In the genomic region with DNA sequence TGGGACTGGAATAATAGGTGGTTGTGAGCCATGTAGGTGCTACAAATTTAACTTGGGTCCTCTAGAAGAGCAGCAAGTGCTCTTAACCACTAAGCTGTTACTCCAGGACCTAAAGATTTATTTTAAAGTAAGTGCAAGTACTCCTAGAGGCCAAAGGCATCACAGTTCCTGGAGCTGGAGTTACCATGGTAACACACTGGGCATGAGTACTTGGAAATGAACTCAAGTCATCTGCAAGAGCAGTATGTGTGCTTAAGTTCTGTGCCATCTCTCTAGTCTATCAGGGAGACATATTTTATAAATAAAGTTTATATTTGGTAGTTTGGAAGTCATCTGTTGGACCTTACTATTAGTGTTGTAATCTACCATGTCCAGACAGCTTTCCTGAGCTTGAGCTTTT, we compare ENCODE assay signal across 28 mouse cellular contexts. TPM values are rescaled to one million over a fixed set of nuclear protein-coding genes. Genes with fewer than 3 reads are reported as not detected.
DNase-seq lines count a peak whose midpoint lies in the region; ATAC-seq and TF ChIP-seq lines count a peak whose summit lies in the region.
"Had no signal": no experiment of that assay in that cellular context is flagged by ENCODE, and none has a peak within 500 bp of the region (broad histone marks: within the 10 kb centered on the region; RNA-seq: fewer than 3 reads in every experiment).

No protein-coding gene starts in this region.

- H3K9ac ChIP-seq in forebrain, embryonic 13.5 days = no peak overlapping the region
- no peak overlapping the region for H3K9ac ChIP-seq in forebrain, embryonic 12.5 days
- no peak overlapping the region for H3K9ac ChIP-seq in lung, embryonic 14.5 days
- H3K9ac ChIP-seq: embryonic facial prominence, embryonic 12.5 days; heart, embryonic 12.5 days; hindbrain, embryonic 13.5 days; kidney, embryonic 15.5 days; limb, embryonic 13.5 days; liver, embryonic 12.5 days; liver, postnatal 0 days; midbrain, embryonic 12.5 days; neural tube, embryonic 15.5 days had no signal

- H3K27ac ChIP-seq in forebrain, embryonic 13.5 days = no peak overlapping the region
- H3K27ac ChIP-seq in forebrain, embryonic 12.5 days = no peak overlapping the region
- no peak overlapping the region for H3K27ac ChIP-seq in lung, embryonic 14.5 days (ENCODE audit: low read depth)
- H3K27ac ChIP-seq: embryonic facial prominence, embryonic 12.5 days; heart, adult 2 months; hindbrain, embryonic 13.5 days; kidney, embryonic 15.5 days; layer of hippocampus, adult 2 months; limb, embryonic 13.5 days; liver, embryonic 12.5 days; midbrain, embryonic 12.5 days; neural tube, embryonic 15.5 days had no signal

- H3K27me3 ChIP-seq in forebrain, embryonic 13.5 days = no peaks in the 10 kb centered on the region
- no peaks in the 10 kb centered on the region for H3K27me3 ChIP-seq in forebrain, embryonic 12.5 days
- no peaks in the 10 kb centered on the region for H3K27me3 ChIP-seq in lung, embryonic 14.5 days (ENCODE audit: insufficient read depth, low read length)
- H3K27me3 ChIP-seq: embryonic facial prominence, embryonic 12.5 days; heart, embryonic 12.5 days; hindbrain, embryonic 13.5 days; kidney, embryonic 15.5 days; limb, embryonic 13.5 days; liver, embryonic 12.5 days; midbrain, embryonic 12.5 days; neural tube, embryonic 15.5 days had no signal

- peak; percentile 32 for DNase-seq in lung, embryonic 14.5 days
- no peak for DNase-seq in lung, postnatal 14 days
- peak; percentile 68 for DNase-seq in R1 (ENCODE audit: low read depth, low spot score)
- DNase-seq in brain, embryonic 18.5 days (ENCODE audit: low read depth, low spot score) = peak; percentile 34
- DNase-seq in MN1 (ENCODE audit: low spot score) = no peak
- DNase-seq: adrenal gland, adult 8-10 months; cerebellum, adult 11-12 months; cerebellum, adult 9-11 months; embryo, embryonic 11 days; heart, adult 2 months; heart, postnatal 4 days; kidney, adult 18-20 months; kidney, postnatal 36 days; liver, postnatal 0 days; right cerebral cortex, postnatal 14 days had no signal

- H3K4me3 ChIP-seq in forebrain, embryonic 13.5 days = no peak overlapping the region
- H3K4me3 ChIP-seq in forebrain, embryonic 12.5 days (replicated peaks) = no peak overlapping the region
- H3K4me3 ChIP-seq in lung, embryonic 14.5 days (ENCODE audit: low read depth, low read length) = no peak overlapping the region
- H3K4me3 ChIP-seq: embryonic facial prominence, embryonic 12.5 days; heart, adult 2 months; heart, embryonic 12.5 days; hindbrain, embryonic 13.5 days; kidney, embryonic 15.5 days; layer of hippocampus, adult 2 months; limb, embryonic 13.5 days; liver, embryonic 12.5 days; midbrain, embryonic 12.5 days; neural tube, embryonic 15.5 days had no signal

- no peak for TF ChIP-seq CTCF in lung, embryonic 14.5 days (IDR thresholded peaks at IDR 0.05; ENCODE audit: low read depth)

- no peaks in the 10 kb centered on the region for H3K36me3 ChIP-seq in forebrain, embryonic 13.5 days (ENCODE audit: poor library complexity, severe bottlenecking)
- no peaks in the 10 kb centered on the region for H3K36me3 ChIP-seq in forebrain, embryonic 12.5 days (replicated peaks)
- no peaks in the 10 kb centered on the region for H3K36me3 ChIP-seq in lung, embryonic 14.5 days (ENCODE audit: insufficient read depth)
- H3K36me3 ChIP-seq: embryonic facial prominence, embryonic 12.5 days; heart, embryonic 12.5 days; hindbrain, embryonic 13.5 days; kidney, embryonic 15.5 days; limb, embryonic 13.5 days; liver, embryonic 12.5 days; midbrain, embryonic 12.5 days; neural tube, embryonic 15.5 days had no signal

- H3K9me3 ChIP-seq in forebrain, embryonic 13.5 days (replicated peaks) = no peaks in the 10 kb centered on the region
- no peaks in the 10 kb centered on the region for H3K9me3 ChIP-seq in forebrain, embryonic 12.5 days
- no peaks in the 10 kb centered on the region for H3K9me3 ChIP-seq in lung, embryonic 14.5 days (ENCODE audit: low read depth, low read length)
- H3K9me3 ChIP-seq: embryonic facial prominence, embryonic 12.5 days; hindbrain, embryonic 13.5 days; kidney, embryonic 15.5 days; limb, embryonic 13.5 days; liver, embryonic 12.5 days; midbrain, embryonic 12.5 days; neural tube, embryonic 15.5 days had no signal

- no peak overlapping the region for H3K4me2 ChIP-seq in forebrain, embryonic 13.5 days
- no peak overlapping the region for H3K4me2 ChIP-seq in forebrain, embryonic 12.5 days
- no peak overlapping the region for H3K4me2 ChIP-seq in lung, embryonic 14.5 days
- H3K4me2 ChIP-seq: embryonic facial prominence, embryonic 12.5 days; heart, embryonic 12.5 days; hindbrain, embryonic 13.5 days; kidney, embryonic 15.5 days; limb, embryonic 13.5 days; liver, embryonic 12.5 days; midbrain, embryonic 12.5 days; neural tube, embryonic 15.5 days had no signal

- 0 out of 2 replicates have a peak, but pooled peaks have one; percentile 41 for ATAC-seq in forebrain, embryonic 13.5 days
- no peak for ATAC-seq in forebrain, embryonic 12.5 days (ENCODE audit: low FRiP score)
- ATAC-seq in lung, embryonic 14.5 days (ENCODE audit: insufficient read depth) = no peak
- ATAC-seq: activated CD4-positive, CD25-positive, alpha-beta regulatory T cell, adult 4 months; liver, embryonic 12.5 days; liver, postnatal 0 days had no signal

- H3K4me1 ChIP-seq in forebrain, embryonic 13.5 days = no peaks in the 10 kb centered on the region
- H3K4me1 ChIP-seq in forebrain, embryonic 12.5 days = no peaks in the 10 kb centered on the region
- no peaks in the 10 kb centered on the region for H3K4me1 ChIP-seq in lung, embryonic 14.5 days (ENCODE audit: insufficient read depth)
- H3K4me1 ChIP-seq: embryonic facial prominence, embryonic 12.5 days; heart, embryonic 12.5 days; hindbrain, embryonic 13.5 days; kidney, embryonic 15.5 days; limb, embryonic 13.5 days; liver, embryonic 12.5 days; midbrain, embryonic 12.5 days; neural tube, embryonic 15.5 days had no signal

RNA-seq across cellular contexts. Expression of gene Rps27a, which starts 47.3 kb away (rescaled TPM):
- 829 and 870 TPM in 2 replicates for polyA plus RNA-seq in forebrain, embryonic 13.5 days (2015; fragmentation: Nextera tagmentation; extraction: Ambion mirVana)
- 790 and 842 TPM in 2 replicates for polyA plus RNA-seq in forebrain, embryonic 12.5 days (2016; fragmentation: Nextera tagmentation; extraction: Ambion mirVana)
- 1,351 and 1,399 TPM in 2 replicates for polyA plus RNA-seq in lung, embryonic 14.5 days (2014; fragmentation: Nextera tagmentation; extraction: Ambion mirVana)

RNA-seq across cellular contexts. Expression of gene Clhc1, which starts 47.5 kb away (rescaled TPM):
- 0.20 and 0.50 TPM in 2 replicates for polyA plus RNA-seq in forebrain, embryonic 13.5 days (2015; fragmentation: Nextera tagmentation; extraction: Ambion mirVana)
- polyA plus RNA-seq in forebrain, embryonic 12.5 days (2016; fragmentation: Nextera tagmentation; extraction: Ambion mirVana) = 0.26 and 0.42 TPM in 2 replicates
- 0.15 and 0.18 TPM in 2 replicates for polyA plus RNA-seq in lung, embryonic 14.5 days (2014; fragmentation: Nextera tagmentation; extraction: Ambion mirVana)
- polyA plus RNA-seq: heart, adult 2 months; kidney, embryonic 15.5 days; liver, postnatal 0 days; small intestine, adult 2 months had no signal

Comparison
In these comparisons a context has a peak if more than half of its experiments do, and no peak if none do; other contexts are left out.
1. DNase-seq: peak in lung, embryonic 14.5 days (single experiment), R1 (single experiment) and brain, embryonic 18.5 days (single experiment); none in lung, postnatal 14 days (single experiment) and MN1 (single experiment).